ENCODE assay signal across 19 mouse cellular contexts in the genomic region with DNA sequence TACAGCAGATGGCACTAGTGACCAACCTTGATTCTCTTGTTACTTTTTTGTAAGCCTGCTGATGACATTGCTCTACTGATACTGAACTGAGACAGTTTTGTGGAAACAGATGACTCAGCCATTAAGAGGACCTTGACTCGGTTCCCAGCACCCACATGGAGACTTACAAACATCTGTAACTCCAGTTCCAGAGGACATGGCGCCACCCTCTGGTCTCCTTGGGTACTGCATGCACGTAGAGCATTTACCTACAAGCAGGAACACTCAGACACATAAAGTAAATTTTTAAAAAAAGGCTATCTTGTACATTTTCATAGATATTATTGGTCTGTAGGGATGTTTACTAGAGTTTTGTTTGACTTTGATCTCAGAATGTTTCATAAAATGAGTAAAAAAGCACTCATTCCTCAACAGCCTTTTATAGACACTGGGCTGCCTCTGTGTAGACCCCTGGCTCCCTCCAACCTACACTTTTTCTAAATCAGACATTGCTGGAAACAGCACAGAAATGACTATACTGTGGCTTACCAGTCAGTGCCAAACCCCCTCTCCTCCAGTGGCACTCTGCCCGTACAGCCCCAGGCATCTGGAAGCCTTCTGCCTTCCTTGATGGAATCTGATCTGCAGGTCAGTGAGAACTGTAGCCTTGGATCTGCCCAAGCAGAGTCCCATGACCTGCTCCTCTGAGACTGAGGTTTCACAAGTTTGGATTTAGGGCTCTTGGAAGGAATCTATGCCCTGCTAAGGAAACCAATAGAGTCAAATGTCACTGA. TPM values are rescaled to one million over a fixed set of nuclear protein-coding genes. Genes with fewer than 3 reads are reported as not detected.
DNase-seq lines count a peak whose midpoint lies in the region; ATAC-seq and TF ChIP-seq lines count a peak whose summit lies in the region.
"Had no signal": no experiment of that assay in that cellular context is flagged by ENCODE, and none has a peak within 500 bp of the region (broad histone marks: within the 10 kb centered on the region; RNA-seq: fewer than 3 reads in every experiment).

No protein-coding gene starts in this region.

- no peak for DNase-seq in forebrain, postnatal 0 days
- DNase-seq in layer of hippocampus, adult 2 months (ENCODE audit: low spot score in 2 of 2) = no peak
- DNase-seq in layer of hippocampus, adult 18-20 months (ENCODE audit: low spot score in 2 of 2) = no peak
- DNase-seq in R1 (ENCODE audit: low read depth, low spot score) = peak; percentile 53
- no peak for DNase-seq in adrenal gland, postnatal 14 days
- DNase-seq in T-cell, adult 2 months (ENCODE audit: low spot score) = no peak
- DNase-seq: adrenal gland, postnatal 10 days; cerebellum, adult 9-10 months; gastrocnemius, postnatal 36 days; heart, postnatal 14 days; lung, adult 2 months; thymus, postnatal 25 days had no signal

- no peak for ATAC-seq in forebrain, postnatal 0 days
- ATAC-seq in forebrain, embryonic 16.5 days = no peak
- ATAC-seq: hindbrain, embryonic 16.5 days had no signal

- H3K27me3 ChIP-seq in forebrain, postnatal 0 days (ENCODE audit: insufficient read depth, low read length) = no peaks in the 10 kb centered on the region
- peaks cover 9% of the 10 kb centered on the region; the same call in 1 of the 2 replicates for H3K27me3 ChIP-seq in forebrain, embryonic 16.5 days (replicated peaks; ENCODE audit: control insufficient read depth, insufficient read depth, low read length)
- peaks cover 44% of the 10 kb centered on the region for H3K27me3 ChIP-seq in E14TG2a.4 (ENCODE audit: insufficient read depth, low read length)

- peak; percentile 55 for TF ChIP-seq CTCF in forebrain, postnatal 0 days (IDR thresholded peaks at IDR 0.05; ENCODE audit: low read depth)
- peak; percentile 67 for TF ChIP-seq CTCF in layer of hippocampus, adult 2 months (conservative IDR thresholded peaks at IDR 0.05)
- TF ChIP-seq CTCF in E14TG2a.4 (conservative IDR thresholded peaks at IDR 0.05; ENCODE audit: low read length) = peak; percentile 64

- no peak overlapping the region for H3K27ac ChIP-seq in forebrain, postnatal 0 days (ENCODE audit: low read depth, low read length)
- H3K27ac ChIP-seq in forebrain, embryonic 16.5 days (ENCODE audit: low read length) = no peak overlapping the region
- no peak overlapping the region for H3K27ac ChIP-seq in layer of hippocampus, adult 2 months
- H3K27ac ChIP-seq: macrophage; midbrain, embryonic 12.5 days had no signal

- 0 out of 2 replicates have a peak, but pooled peaks cover 3% of the 10 kb centered on the region for H3K4me1 ChIP-seq in forebrain, postnatal 0 days (ENCODE audit: insufficient read depth)
- H3K4me1 ChIP-seq in forebrain, embryonic 16.5 days (replicated peaks; ENCODE audit: control insufficient read depth, insufficient read depth, low read length) = 0 out of 2 replicates have a peak, but pooled peaks cover 3% of the 10 kb centered on the region
- H3K4me1 ChIP-seq in E14TG2a.4 (replicated peaks; ENCODE audit: low read depth, low read length) = peaks cover 22% of the 10 kb centered on the region

- 0 out of 2 replicates have a peak, but pooled peaks cover 3% of the 10 kb centered on the region for H3K9me3 ChIP-seq in forebrain, postnatal 0 days (ENCODE audit: low read length)
- H3K9me3 ChIP-seq in forebrain, embryonic 16.5 days (ENCODE audit: control insufficient read depth, low read length) = peaks cover 6% of the 10 kb centered on the region
- H3K9me3 ChIP-seq in E14TG2a.4 (ENCODE audit: low read length) = peaks cover 15% of the 10 kb centered on the region

- no peak overlapping the region for H3K9ac ChIP-seq in forebrain, postnatal 0 days
- no peak overlapping the region for H3K9ac ChIP-seq in forebrain, embryonic 16.5 days (replicated peaks; ENCODE audit: low read depth, low read length)
- H3K9ac ChIP-seq: midbrain, embryonic 12.5 days had no signal

- 78% methylated on average over 4 of the region's 4 CpGs for WGBS in forebrain, postnatal 0 days
- 82% methylated on average over 4 of the region's 4 CpGs for WGBS in forebrain, embryonic 16.5 days

- no peaks in the 10 kb centered on the region; the same call in 1 of the 2 replicates for H3K36me3 ChIP-seq in forebrain, postnatal 0 days (ENCODE audit: insufficient read depth)
- H3K36me3 ChIP-seq in forebrain, embryonic 16.5 days (ENCODE audit: control insufficient read depth, insufficient read depth) = no peaks in the 10 kb centered on the region
- no peaks in the 10 kb centered on the region for H3K36me3 ChIP-seq in E14TG2a.4 (ENCODE audit: insufficient read depth, low read length)
- H3K36me3 ChIP-seq: midbrain, embryonic 12.5 days had no signal

- H3K4me2 ChIP-seq in forebrain, postnatal 0 days (ENCODE audit: low read depth) = no peak overlapping the region
- no peak overlapping the region for H3K4me2 ChIP-seq in forebrain, embryonic 16.5 days (ENCODE audit: low read length)
- H3K4me2 ChIP-seq: heart, embryonic 11.5 days; midbrain, embryonic 12.5 days had no signal

- H3K4me3 ChIP-seq in forebrain, postnatal 0 days (ENCODE audit: low read depth, low read length) = no peak overlapping the region
- no peak overlapping the region for H3K4me3 ChIP-seq in forebrain, embryonic 16.5 days (replicated peaks; ENCODE audit: low read length)
- H3K4me3 ChIP-seq in layer of hippocampus, adult 2 months = no peak overlapping the region
- no peak overlapping the region for H3K4me3 ChIP-seq in E14TG2a.4 (replicated peaks; ENCODE audit: low read length)
- H3K4me3 ChIP-seq: midbrain, embryonic 12.5 days had no signal

RNA-seq across cellular contexts. Expression of gene Ajap1, which starts 8.9 kb away (rescaled TPM):
- 26.5 and 40.4 TPM in 2 replicates for total RNA-seq in forebrain, postnatal 0 days (2014; rRNA removed)
- 15.9 and 22.9 TPM in 2 replicates for polyA plus RNA-seq in forebrain, postnatal 0 days (2015; fragmentation: Nextera tagmentation; extraction: Ambion mirVana)
- 3.2 and 4.5 TPM in 2 replicates for polyA plus RNA-seq in forebrain, embryonic 16.5 days (2015; fragmentation: Nextera tagmentation; extraction: Ambion mirVana)
- 10 to 100 TPM; 48.3 to 49.0 TPM for total RNA-seq in layer of hippocampus, adult 2 months (2021)
- 10 to 100 TPM; 50.4 to 50.9 TPM for total RNA-seq in layer of hippocampus, adult 18-20 months (2021)
- 3.2 and 3.3 TPM in 2 replicates for total RNA-seq in adrenal gland, postnatal 14 days (2021)
- total RNA-seq: neutrophil, adult 5-6 weeks had no signal
- polyA plus RNA-seq: macrophage had no signal
